Mouse (Mus musculus) spleen, postnatal 36 days (tissue): ENCODE results near the gene Jaml.
A peak's percentile ranks its signal among the peaks of the same experiment; 100 is the strongest.
"Not testable (repeated sequence)": the region's sequence is repeated elsewhere in the genome, so short reads cannot be mapped to it uniquely, and the experiment has no call there.

Source experiments
- DNase-seq, 2 experiments: peaks; one replicate each; pipeline ENCODE4 v3.0.0; 2022; ENCODE audit warnings: low spot score in 2 of 2, mixed read lengths in 1 of 2

The Jaml gene

DNA sequence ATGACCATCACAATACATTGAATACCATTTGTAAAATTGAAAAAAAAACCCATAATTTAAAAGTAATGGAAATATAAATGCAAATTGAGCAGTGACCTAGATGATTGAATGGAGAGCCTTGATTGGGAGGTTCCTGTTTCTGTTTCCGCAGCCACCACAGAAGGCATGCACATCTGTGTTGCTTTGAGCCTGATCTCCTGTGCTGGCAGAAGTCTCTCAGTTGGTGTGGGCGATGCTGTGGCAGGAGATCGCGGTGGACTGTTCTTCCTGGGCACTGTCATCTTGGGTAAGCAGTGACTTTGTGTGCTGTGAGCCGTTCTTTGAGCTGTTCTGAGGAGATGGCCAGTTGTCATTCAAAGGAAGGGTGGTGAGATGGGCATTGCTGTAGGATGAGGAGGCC lies at the start of gene Jaml:
Gene Jaml, plus strand, starts transcription at position 173 of the 400 bp plus-strand sequence.
- DNase-seq, result peak; percentile 79 to 80

DNA sequence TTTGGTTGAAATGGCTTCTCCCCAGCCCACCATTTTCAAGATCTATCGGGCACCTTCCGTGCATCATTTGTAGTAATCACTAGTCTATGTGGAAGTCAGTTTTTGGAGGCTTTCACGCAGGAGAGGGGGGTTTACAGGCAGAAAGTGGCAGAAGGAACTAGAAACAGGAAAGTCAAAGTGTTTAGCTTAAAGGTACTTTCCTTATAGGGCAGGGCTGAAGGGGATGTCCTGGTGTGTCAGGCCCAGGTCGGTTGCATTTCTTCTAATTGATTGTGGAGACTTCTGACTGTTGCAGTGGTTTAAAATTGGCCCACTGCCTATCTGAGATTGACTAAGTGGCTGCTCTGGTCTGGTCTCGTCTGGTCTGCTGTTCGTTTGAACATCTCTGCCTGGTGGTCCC lies 48.6 kb upstream of the Jaml start:
- DNase-seq, result peak; percentile 45 to 58

- DNase-seq, result no peak
Measured at GRCm38 (mm10) chr9:45032261-45032660, 46.7 kb upstream of the Jaml start.

GRCm38 (mm10) chr9:45034526-45034925 lies 44.5 kb upstream of the Jaml start:
- no peak for DNase-seq

- DNase-seq, result not testable (repeated sequence)
Measured at GRCm38 (mm10) chr9:45037803-45038202, 41.2 kb upstream of the Jaml start.

DNA sequence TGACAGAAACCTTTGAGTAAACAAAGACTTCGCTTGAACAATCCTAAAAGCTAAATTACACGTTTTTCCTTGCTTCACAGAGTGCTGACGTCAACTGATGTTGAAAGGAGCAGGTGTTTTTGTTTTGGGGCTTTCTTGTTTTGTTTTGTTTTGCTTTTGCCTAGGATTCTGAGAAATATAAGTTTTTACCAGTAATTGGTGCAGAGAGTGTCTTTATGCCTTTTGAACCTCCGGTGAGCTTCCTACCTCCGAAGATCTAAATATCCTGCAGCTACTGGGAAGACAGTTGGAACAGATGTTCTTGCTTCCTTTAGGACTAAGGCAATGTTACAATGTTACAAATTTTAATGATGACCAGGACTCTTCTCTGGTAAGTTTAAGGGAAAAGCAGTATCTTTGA lies 39.5 kb upstream of the Jaml start, which contains the start of gene Mpzl2:
Gene Mpzl2, plus strand, starts transcription at position 301 of the 400 bp plus-strand sequence.
- no peak for DNase-seq

DNA sequence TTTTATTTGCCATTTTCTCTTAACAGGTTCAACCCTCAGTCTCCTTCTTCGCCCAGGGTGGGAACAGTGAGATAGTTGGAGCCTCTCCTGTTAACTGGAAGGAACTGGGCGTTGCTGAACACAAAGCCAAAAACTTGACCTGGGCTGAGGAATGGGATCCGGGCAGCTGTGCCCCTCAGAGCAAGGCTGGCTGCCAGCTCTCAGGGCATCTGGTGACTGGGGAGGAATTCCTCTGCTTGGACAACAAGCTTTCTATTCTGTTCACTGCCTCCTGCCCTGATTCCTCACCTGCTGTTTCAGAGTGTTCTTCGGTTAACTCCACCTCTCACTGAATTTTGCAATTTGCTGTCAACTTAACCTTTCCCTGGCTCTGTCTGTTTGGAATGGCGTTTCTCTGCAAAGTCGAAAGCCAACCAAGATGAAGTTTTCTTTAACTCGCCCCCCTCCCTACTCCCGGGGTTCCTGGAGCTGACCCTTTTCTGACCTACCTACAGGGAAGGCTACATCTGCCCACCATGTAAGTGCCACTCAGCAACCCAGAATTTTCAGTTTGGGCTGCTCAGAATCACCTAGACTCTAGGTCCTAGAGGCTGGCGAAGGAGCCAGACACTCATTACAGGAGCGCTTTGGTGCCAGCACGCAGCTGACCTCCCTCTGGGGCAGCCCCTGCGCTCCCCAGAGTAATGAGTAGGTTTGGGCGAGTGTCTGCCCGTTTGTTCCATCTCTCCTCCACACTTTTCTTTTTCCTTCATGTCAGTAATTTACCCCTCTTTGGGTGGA lies 38.7 kb upstream of the Jaml start:
- DNase-seq, result peak in 1 of 2 experiments; percentile 15

DNA sequence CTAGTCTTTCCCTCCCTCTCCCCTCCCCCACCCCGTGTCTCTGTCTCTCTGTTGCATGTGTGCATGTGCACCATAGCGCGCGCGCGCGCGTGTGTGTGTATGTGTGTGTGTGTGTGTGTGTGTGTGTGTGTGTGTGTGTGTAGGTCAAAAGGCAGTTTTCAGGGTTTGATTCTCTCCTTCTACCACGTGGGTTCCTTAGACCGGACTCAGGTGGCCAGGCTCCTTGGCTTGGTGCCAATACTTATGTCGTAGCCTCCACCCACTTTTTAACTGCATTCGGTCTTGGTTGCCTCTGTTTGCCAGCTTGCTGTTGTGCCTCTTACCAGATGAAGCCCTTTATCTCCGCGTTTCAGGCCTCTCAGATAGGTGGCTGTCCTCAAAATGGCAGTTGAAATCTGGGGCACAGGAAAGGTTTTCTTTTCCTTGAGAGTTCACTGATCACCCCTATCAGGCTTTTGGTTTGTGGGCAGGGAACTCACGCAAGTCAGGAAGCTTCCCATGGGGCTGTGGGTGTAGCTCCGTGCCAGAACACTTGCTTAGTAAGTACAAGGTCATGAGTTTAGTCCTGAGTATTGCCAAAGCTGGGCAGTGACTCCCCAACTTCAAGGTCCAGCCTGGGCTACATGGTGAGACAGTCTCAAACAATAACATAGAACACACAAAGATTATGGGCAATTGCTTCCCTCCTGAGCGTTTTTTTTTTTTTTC lies 37.7 kb upstream of the Jaml start:
- peak; percentile 35 to 38 for DNase-seq

- DNase-seq, result no peak
Measured at GRCm38 (mm10) chr9:45042056-45042720, 36.8 kb upstream of the Jaml start.

- no peak for DNase-seq
Measured at GRCm38 (mm10) chr9:45042947-45043346, 36.0 kb upstream of the Jaml start.

DNA sequence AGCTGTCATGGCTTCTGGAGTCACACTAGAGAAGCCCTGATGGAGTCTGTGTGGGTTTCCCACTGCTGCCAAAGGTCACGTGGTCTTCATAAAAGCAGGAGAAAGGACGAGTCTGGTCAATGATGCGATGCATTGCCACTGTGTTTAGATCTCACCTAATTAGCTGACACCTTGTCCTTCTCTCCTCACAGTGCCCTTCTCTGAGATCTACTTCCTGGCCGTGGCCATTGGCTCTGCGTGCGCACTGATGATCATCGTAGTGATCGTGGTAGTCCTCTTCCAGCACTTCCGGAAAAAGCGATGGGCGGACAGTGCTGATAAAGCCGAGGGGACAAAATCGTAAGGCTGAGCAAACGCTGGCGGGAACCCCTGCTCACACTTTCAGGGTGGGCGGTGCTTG lies 32.0 kb upstream of the Jaml start:
- no peak for DNase-seq

GRCm38 (mm10) chr9:45048511-45048910 lies 30.5 kb upstream of the Jaml start:
- peak; percentile 8 to 39 for DNase-seq

DNA sequence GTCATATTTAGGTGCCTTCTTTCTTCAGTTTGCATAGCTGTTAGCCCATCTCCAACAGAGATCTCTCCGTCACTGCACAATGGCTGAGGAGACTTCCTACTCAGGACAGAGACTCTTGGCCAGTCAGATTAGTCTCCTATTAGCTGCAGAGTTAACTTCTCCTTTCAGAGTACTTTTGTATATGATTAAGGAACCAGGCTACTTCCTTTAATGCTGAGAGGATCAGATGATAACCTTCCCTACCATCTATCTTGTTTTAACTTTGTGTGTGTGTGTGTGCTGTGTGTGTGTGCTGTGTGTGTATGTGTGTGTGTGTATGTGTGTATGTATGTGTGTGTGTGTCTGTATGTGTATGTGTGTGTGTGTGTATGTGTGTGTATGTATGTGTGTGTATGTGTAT lies 29.3 kb upstream of the Jaml start:
- no peak for DNase-seq

DNA sequence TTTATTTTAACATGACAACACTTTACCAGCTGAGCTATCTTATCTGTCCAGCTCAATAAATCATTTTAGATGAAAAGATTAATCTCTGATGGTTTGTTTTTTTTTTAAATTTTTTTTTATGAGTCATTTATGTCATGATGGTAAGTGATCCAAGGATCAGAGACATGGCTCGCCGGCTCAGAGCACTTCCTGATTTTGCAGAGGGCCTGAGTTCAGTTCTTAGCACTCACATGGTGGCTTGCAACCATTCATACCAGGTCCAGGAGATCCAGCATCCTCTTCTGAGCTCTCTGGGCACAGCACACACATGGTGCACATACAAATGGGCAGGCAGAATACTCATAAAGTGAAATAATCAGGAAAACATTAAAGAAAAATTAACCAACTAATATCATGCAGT lies 28.7 kb upstream of the Jaml start:
- no peak for DNase-seq

- DNase-seq, result peak; percentile 70 to 79
Measured at GRCm38 (mm10) chr9:45055082-45055713, 23.8 kb upstream of the Jaml start, which contains the start of gene Mpzl3. Mpzl3 (plus strand) TSS chr9:45055186.

- no peak for DNase-seq
Measured at GRCm38 (mm10) chr9:45058304-45058940, 20.6 kb upstream of the Jaml start.

- DNase-seq, result no peak
Measured at GRCm38 (mm10) chr9:45060151-45060550, 18.8 kb upstream of the Jaml start.

- no peak for DNase-seq
Measured at GRCm38 (mm10) chr9:45062677-45063076, 16.3 kb upstream of the Jaml start.

DNA sequence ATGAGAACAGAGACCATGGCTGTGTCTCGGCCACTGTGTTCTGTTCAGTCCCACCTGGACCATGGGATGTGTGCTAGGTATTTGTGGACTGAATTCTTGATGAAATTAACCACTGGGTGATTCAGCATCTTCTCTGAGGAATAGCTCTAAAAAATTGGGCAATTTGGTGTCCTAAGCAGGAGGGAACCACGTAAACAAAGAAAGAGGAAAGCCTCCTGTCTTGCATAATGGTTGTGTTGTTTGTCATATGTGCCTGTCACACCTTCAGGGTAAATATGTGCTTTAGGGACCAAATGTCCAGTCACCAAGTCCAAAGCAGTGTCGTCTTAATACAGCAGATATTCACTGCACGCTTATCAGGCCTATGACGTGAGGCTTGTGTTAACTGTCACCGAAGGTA lies 14.6 kb upstream of the Jaml start:
- DNase-seq, result no peak

- no peak for DNase-seq
Measured at GRCm38 (mm10) chr9:45066735-45067134, 12.2 kb upstream of the Jaml start.

- no peak for DNase-seq
Measured at GRCm38 (mm10) chr9:45071800-45072199, 7.2 kb upstream of the Jaml start.
